Mouse (Mus musculus) retina, adult 2 months (tissue): ENCODE data around the gene Cylc1.

ENCODE experiments used
- DNase-seq: peaks from one replicate; pipeline ENCODE4 v3.0.0-alpha.2; 2012; ENCODE audit warnings: low read depth, low spot score

The Cylc1 gene

GRCm38 (mm10) chrX:111110118-111110517 is at the start of gene Cylc1:
TSS of gene Cylc1 (plus strand) at chrX:111110418.
- DNase-seq = no peak

- DNase-seq = no peak
These were observed 31.5 kb upstream of the Cylc1 start for GRCm38 (mm10) chrX:111078680-111079079.

DNA sequence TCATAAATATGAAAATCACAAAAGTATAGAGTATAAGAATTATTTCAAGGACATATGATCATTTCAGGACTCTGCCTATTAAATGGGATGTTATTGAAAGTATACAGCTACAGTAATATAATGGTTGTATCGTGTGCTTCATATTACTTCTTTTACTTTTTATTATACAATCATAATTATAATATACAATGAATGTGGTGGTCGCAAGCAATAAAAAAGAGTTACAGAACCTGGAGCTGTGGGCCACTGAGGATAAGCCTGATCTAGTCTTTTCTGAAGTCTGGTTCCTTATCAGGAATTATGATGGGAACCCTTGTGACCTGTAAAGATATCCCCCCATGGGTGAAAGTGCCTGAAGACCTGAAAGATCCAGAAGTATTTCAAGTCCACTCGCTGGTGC is 57.8 kb downstream of the Cylc1 start, which contains the start of gene Gm10112:
Gene Gm10112 (plus strand): TSS at position 301 of the 400 bp plus-strand sequence.
- no peak for DNase-seq
